Mouse (Mus musculus) limb, embryonic 10.5 days (tissue): ENCODE measurements around the gene Nelfe. TPM values are rescaled to one million over a fixed set of nuclear protein-coding genes. Genes with fewer than 3 reads are reported as not detected.
"Not testable (repeated sequence)": the region's sequence is repeated elsewhere in the genome, so short reads cannot be mapped to it uniquely, and the experiment has no call there.

Experiments used
- DNase-seq: peaks from one replicate; pipeline ENCODE4 v3.0.0-alpha.2; 2017; ENCODE audit warnings: low spot score
- H3K27ac ChIP-seq: fragments of 300-500 bp; sonication (generic); 2 replicates; pipeline ENCODE4 v1.5.1; 2016; ENCODE audit warnings: mild to moderate bottlenecking
- H3K27me3 ChIP-seq: fragments of 300-500 bp; sonication (generic); 2 replicates; pipeline ENCODE4 v1.6.1; 2016; ENCODE audit warnings: low read depth, mild to moderate bottlenecking; ENCODE audit not compliant: poor library complexity, severe bottlenecking
- H3K36me3 ChIP-seq: fragments of 300-500 bp; sonication (generic); 2 replicates; pipeline ENCODE4 v1.6.1; 2016; ENCODE audit warnings: mild to moderate bottlenecking, moderate library complexity
- H3K4me1 ChIP-seq: fragments of 300-500 bp; sonication (generic); 2 replicates; pipeline ENCODE4 v1.6.1; 2016
- H3K4me3 ChIP-seq: fragments of 300-500 bp; sonication (generic); 2 replicates; pipeline ENCODE4 v1.5.1; 2016; ENCODE audit warnings: mild to moderate bottlenecking, moderate library complexity
- H3K9me3 ChIP-seq: fragments of 300-500 bp; sonication (generic); replicated peaks from 2 replicates; pipeline ENCODE4 v1.6.1; 2016; ENCODE audit warnings: mild to moderate bottlenecking
- WGBS: fragments of 180-500 bp; shearing (Covaris S2); methylation state at CpG from one replicate; pipeline ENCODE4 v1.1.7; 2016; 5-methylcytosine and 5-hydroxymethylcytosine counted together
- microRNA-seq: library from miRNA; unstranded; fragments of <30 nt; microRNA quantifications from one replicate; pipeline ENCODE4, GENCODE M21; 2017
- polyA plus RNA-seq: library from polyadenylated mRNA; unstranded; fragments of >200 nt; fragmentation: Nextera tagmentation; extraction: Ambion mirVana; gene quantifications from 2 replicates; pipeline ENCODE4 v1.2.1, GENCODE M21; 2016

Nelfe gene
- polyA plus RNA-seq, 1 experiment from 2014 or later, result 151 TPM

DNA sequence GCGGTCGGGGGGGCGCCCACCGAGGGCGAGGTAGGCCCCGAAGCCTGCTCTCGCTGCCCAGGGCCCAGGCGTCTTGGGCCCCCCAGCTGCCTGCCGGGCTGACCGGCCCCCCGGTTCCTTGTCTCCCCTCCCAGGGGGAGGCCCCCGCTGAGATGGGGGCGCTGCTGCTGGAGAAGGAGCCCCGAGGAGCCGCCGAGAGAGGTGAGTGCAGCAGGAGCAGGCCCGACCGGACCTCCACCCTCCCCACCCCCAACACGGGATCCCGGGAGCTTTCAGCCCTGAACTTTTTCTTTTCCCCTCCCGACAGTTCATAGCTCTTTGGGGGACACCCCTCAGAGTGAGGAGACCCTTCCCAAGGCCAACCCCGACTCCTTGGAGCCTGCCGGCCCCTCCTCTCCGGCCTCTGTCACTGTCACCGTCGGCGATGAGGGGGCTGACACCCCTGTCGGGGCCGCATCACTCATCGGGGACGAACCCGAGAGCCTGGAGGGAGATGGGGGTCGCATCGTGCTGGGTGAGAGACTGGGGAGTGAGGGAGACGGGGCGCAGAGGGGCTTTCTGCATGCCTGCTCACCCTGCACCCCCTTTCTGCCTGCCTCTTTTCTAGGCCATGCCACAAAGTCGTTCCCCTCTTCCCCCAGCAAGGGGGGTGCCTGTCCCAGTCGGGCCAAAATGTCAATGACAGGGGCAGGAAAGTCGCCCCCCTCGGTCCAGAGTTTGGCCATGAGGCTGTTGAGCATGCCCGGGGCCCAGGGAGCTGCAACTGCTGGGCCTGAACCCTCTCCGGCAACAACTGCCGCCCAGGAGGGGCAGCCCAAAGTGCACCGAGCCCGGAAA lies 49.1 kb downstream of the Nelfe start:
- WGBS, result under 1% methylated on average over 43 of the region's 45 CpGs
- peaks cover 55% of the 10 kb centered on the region for H3K36me3 ChIP-seq
- H3K27me3 ChIP-seq, result no peaks in the 10 kb centered on the region
- H3K4me1 ChIP-seq, result peaks cover 46% of the 10 kb centered on the region
- peak overlapping the region; percentile 99 for H3K4me3 ChIP-seq
- H3K27ac ChIP-seq, result peak overlapping the region; percentile 100
- H3K9me3 ChIP-seq, result no peaks in the 10 kb centered on the region
- DNase-seq, result peak; percentile 60

GRCm38 (mm10) chr17:34899890-34900243 lies 49.7 kb downstream of the Nelfe start:
- WGBS, result 8% methylated on average over 5 of the region's 5 CpGs
- Histone ChIP-seq H3K4me1 (peaks cover 46% of the 10 kb centered on the region), H3K27me3 (no peaks in the 10 kb centered on the region), H3K4me3 (peak overlapping the region; percentile 99), H3K36me3 (peaks cover 61% of the 10 kb centered on the region), H3K9me3 (no peaks in the 10 kb centered on the region), H3K27ac (peak overlapping the region; percentile 100)
- DNase-seq, result no peak

DNA sequence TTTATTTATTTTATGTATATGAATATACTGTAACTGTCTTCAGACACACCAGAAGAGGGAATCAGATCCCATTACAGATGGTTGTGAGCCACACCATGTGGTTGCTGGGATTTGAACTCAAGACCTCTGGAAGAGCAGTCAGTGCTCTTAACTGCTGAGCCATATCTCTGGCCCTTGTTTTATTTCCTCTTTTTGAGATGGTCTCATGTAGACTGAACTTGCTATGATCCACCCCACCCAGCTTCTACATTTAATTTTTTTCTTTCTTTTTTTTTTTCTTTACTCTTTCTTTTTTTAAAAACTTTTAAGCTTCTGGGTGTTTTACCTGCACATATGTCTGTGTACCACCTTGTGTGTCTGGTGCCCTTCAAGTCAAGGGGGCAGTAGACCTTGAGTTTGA lies 50.6 kb downstream of the Nelfe start:
- not testable (repeated sequence) for H3K9me3 ChIP-seq, H3K27ac ChIP-seq, H3K27me3 ChIP-seq, H3K4me3 ChIP-seq, DNase-seq
- Histone ChIP-seq H3K36me3 (peaks cover 63% of the 10 kb centered on the region), H3K4me1 (peaks cover 36% of the 10 kb centered on the region)

DNA sequence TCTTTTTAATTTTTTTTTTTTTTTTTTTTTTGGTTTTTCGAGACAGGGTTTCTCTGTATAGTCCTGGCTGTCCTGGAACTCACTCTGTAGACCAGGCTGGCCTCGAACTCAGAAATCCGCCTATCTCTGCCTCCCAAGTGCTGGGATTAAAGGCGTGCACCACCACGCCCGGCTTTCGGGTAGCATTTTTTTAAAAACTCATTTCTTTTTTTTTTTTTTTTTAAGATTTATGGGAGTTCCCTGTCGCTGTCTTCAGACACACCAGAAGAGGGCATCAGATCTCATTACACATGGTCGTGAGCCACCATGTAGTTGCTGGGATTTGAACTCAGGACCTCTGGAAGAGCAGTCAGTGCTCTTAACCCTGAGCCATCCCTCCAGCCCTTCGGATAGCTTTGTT lies 51.8 kb downstream of the Nelfe start:
- Histone ChIP-seq H3K4me1 (peaks cover 27% of the 10 kb centered on the region), H3K36me3 (peaks cover 63% of the 10 kb centered on the region)
- H3K4me3 ChIP-seq, DNase-seq, H3K27me3 ChIP-seq, H3K9me3 ChIP-seq, H3K27ac ChIP-seq: not testable (repeated sequence)
- 93% methylated on average over 9 of the region's 10 CpGs for WGBS

DNA sequence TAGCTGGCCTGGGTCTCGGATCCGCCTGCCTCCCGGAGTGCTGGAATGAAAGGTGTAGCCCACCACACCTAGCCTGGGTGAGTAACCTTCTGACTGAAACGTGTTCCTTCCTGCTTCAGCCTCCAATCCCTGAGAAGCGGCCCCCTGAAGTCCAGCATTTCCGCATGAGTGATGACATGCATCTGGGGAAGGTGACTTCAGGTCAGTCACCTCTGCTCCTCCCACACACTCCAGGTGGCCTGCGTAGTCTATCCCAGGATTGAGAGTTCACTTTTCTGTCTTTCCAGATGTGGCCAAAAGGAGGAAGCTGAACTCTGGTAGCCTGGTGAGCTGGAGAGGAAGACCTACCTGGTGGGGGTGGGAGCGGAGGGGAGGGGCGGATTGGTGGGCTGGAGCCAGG lies 52.7 kb downstream of the Nelfe start:
- H3K36me3 ChIP-seq, result peaks cover 72% of the 10 kb centered on the region
- H3K27ac ChIP-seq, result no peak overlapping the region
- peaks cover 17% of the 10 kb centered on the region for H3K4me1 ChIP-seq
- H3K9me3 ChIP-seq, result no peaks in the 10 kb centered on the region
- WGBS, result 93% methylated on average over 9 of the region's 9 CpGs
- H3K4me3 ChIP-seq, result no peak overlapping the region
- no peaks in the 10 kb centered on the region for H3K27me3 ChIP-seq
- no peak for DNase-seq

Small RNAs within 50 kb of the gene (microRNA-seq; reads per million reads assigned to microRNA genes)
- not detected for gene Mir6970
- gene Mir6971, result 0.88 reads per million
- not detected for gene Mir6972

Other genes starting within 250 kb of the Nelfe start
- gene Rnf5, start 246.7 kb upstream of the Nelfe start, polyA plus RNA-seq, result 149 and 162 TPM in 2 replicates
- gene Agpat1, start 246.1 kb upstream of the Nelfe start, polyA plus RNA-seq, result 51.0 and 55.6 TPM in 2 replicates
- 1.9 and 2.2 TPM in 2 replicates for gene Egfl8, start 234.4 kb upstream of the Nelfe start, polyA plus RNA-seq
- gene Ppt2, start 221.9 kb upstream of the Nelfe start, polyA plus RNA-seq, result 21.0 and 21.6 TPM in 2 replicates
- gene Prrt1, start 220.9 kb upstream of the Nelfe start, polyA plus RNA-seq, result 0.08 TPM in 1 of 2 replicates, not detected in the other
- gene Fkbpl, start 205.6 kb upstream of the Nelfe start, polyA plus RNA-seq, result 17.9 and 18.9 TPM in 2 replicates
- 101 TPM in 2 replicates for gene Atf6b, start 203.2 kb upstream of the Nelfe start, polyA plus RNA-seq
- not detected in 2 replicates for gene Tnxb, start 179.9 kb upstream of the Nelfe start, polyA plus RNA-seq
- not detected in 2 replicates for gene C4b, start 106.5 kb upstream of the Nelfe start, polyA plus RNA-seq
- not detected in 2 replicates for gene Cyp21a1, start 45.8 kb upstream of the Nelfe start, polyA plus RNA-seq
- gene Stk19, start 13.4 kb upstream of the Nelfe start, polyA plus RNA-seq, result 23.3 and 28.6 TPM in 2 replicates
- 77.5 and 83.5 TPM in 2 replicates for gene Dxo, start 13.4 kb upstream of the Nelfe start, polyA plus RNA-seq
- gene Skiv2l, start 181 bp upstream of the Nelfe start, polyA plus RNA-seq, result 57.5 and 65.0 TPM in 2 replicates
- 2.1 and 2.5 TPM in 2 replicates for gene Cfb, start 12.1 kb downstream of the Nelfe start, polyA plus RNA-seq
- gene Zbtb12, start 29.1 kb downstream of the Nelfe start, polyA plus RNA-seq, result 6.2 and 6.3 TPM in 2 replicates
- gene Gm20547, start 31.7 kb downstream of the Nelfe start, polyA plus RNA-seq, result 0.06 TPM in 1 of 2 replicates, not detected in the other
- 0.29 and 0.40 TPM in 2 replicates for gene C2, start 47.9 kb downstream of the Nelfe start, polyA plus RNA-seq
- 109 and 116 TPM in 2 replicates for gene Ehmt2, start 48.1 kb downstream of the Nelfe start, polyA plus RNA-seq
- gene Slc44a4, start 64.1 kb downstream of the Nelfe start, polyA plus RNA-seq, result not detected in 2 replicates
- 14.6 and 16.1 TPM in 2 replicates for gene Neu1, start 80.9 kb downstream of the Nelfe start, polyA plus RNA-seq
- gene Hspa1b, start 108.8 kb downstream of the Nelfe start, polyA plus RNA-seq, result 0.08 and 0.14 TPM in 2 replicates
- gene Gm20481, start 119.5 kb downstream of the Nelfe start, polyA plus RNA-seq, result not detected in 2 replicates
- 1.1 and 1.4 TPM in 2 replicates for gene Hspa1a, start 121.8 kb downstream of the Nelfe start, polyA plus RNA-seq
- gene Hspa1l, start 122.3 kb downstream of the Nelfe start, polyA plus RNA-seq, result 0.58 and 0.85 TPM in 2 replicates
- 320 and 365 TPM in 2 replicates for gene Lsm2, start 131.5 kb downstream of the Nelfe start, polyA plus RNA-seq
- gene Vars, start 150.6 kb downstream of the Nelfe start, polyA plus RNA-seq, result 222 and 267 TPM in 2 replicates
- 0.15 and 0.23 TPM in 2 replicates for gene Vwa7, start 166.2 kb downstream of the Nelfe start, polyA plus RNA-seq
- gene Sapcd1, start 177.6 kb downstream of the Nelfe start, polyA plus RNA-seq, result 1.2 and 1.4 TPM in 2 replicates
- gene Msh5, start 196.4 kb downstream of the Nelfe start, polyA plus RNA-seq, result 5.2 and 5.4 TPM in 2 replicates
- 174 and 186 TPM in 2 replicates for gene Clic1, start 199.6 kb downstream of the Nelfe start, polyA plus RNA-seq
- 453 and 568 TPM in 2 replicates for gene Ddah2, start 208.6 kb downstream of the Nelfe start, polyA plus RNA-seq
- not detected in 2 replicates for gene Ly6g6c, start 215.0 kb downstream of the Nelfe start, polyA plus RNA-seq
- gene Mpig6b, start 215.8 kb downstream of the Nelfe start, polyA plus RNA-seq, result 0.36 and 0.46 TPM in 2 replicates
- gene Ly6g6e, start 226.5 kb downstream of the Nelfe start, polyA plus RNA-seq, result 0.81 and 0.95 TPM in 2 replicates
- gene Ly6g6d, start 227.7 kb downstream of the Nelfe start, polyA plus RNA-seq, result 0.80 and 1.1 TPM in 2 replicates
- gene Ly6g6f, start 235.2 kb downstream of the Nelfe start, polyA plus RNA-seq, result 0.56 and 0.66 TPM in 2 replicates
- gene Abhd16a, start 238.9 kb downstream of the Nelfe start, polyA plus RNA-seq, result 53.3 and 63.6 TPM in 2 replicates